Comparison of ENCODE assay signal across 9 mouse cellular contexts in the genomic region with DNA sequence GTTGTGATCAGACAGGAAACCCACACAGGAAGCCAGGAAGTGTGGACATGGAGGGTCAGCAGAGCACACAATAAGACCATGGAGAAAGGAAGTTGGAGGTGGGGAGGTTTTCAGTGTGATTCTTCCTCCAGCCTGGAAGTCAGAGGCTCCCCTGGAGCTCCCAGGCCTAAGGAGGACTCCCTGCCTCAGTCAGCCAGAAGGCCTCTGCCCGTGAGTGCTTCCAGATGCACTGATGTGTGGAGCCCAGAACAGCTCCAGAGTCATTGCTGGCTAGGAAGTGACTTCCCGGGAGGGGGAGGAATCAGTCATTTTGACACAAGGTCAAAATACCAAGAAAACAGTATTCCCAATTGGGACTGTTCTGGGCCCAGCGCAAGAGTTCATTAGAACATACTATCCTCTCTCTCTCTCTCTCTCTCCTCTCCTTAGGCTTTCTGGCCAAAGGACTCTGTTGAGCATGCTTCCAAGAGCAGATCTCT.
A peak's percentile ranks its signal among the peaks of the same experiment; 100 is the strongest.
DNase-seq lines count a peak whose midpoint lies in the region; ATAC-seq and TF ChIP-seq lines count a peak whose summit lies in the region.
"Had no signal": no experiment of that assay in that cellular context is flagged by ENCODE, and none has a peak within 500 bp of the region (broad histone marks: within the 10 kb centered on the region; RNA-seq: fewer than 3 reads in every experiment).

No protein-coding gene starts in this region.

- H3K36me3 ChIP-seq in forebrain, embryonic 16.5 days (ENCODE audit: control insufficient read depth, insufficient read depth), result no peaks in the 10 kb centered on the region
- H3K36me3 ChIP-seq in hindbrain, embryonic 12.5 days, result no peaks in the 10 kb centered on the region
- H3K36me3 ChIP-seq in lung, embryonic 14.5 days (ENCODE audit: insufficient read depth), result no peaks in the 10 kb centered on the region
- H3K36me3 ChIP-seq: limb, embryonic 12.5 days had no signal

- 0 out of 2 replicates have a peak, but pooled peaks cover 2% of the 10 kb centered on the region for H3K27me3 ChIP-seq in forebrain, embryonic 16.5 days (replicated peaks; ENCODE audit: control insufficient read depth, insufficient read depth, low read length)
- H3K27me3 ChIP-seq in hindbrain, embryonic 12.5 days, result peaks cover 16% of the 10 kb centered on the region
- no peaks in the 10 kb centered on the region for H3K27me3 ChIP-seq in lung, embryonic 14.5 days (ENCODE audit: insufficient read depth, low read length)

- peak overlapping the region; percentile 98 for H3K27ac ChIP-seq in forebrain, embryonic 16.5 days (ENCODE audit: low read length)
- peak overlapping the region; percentile 92 for H3K27ac ChIP-seq in hindbrain, embryonic 12.5 days
- peak overlapping the region; percentile 77 for H3K27ac ChIP-seq in lung, embryonic 14.5 days (ENCODE audit: low read depth)

- 72% methylated on average over 3 of the region's 3 CpGs for WGBS in forebrain, embryonic 16.5 days
- 43% methylated on average over 3 of the region's 3 CpGs for WGBS in hindbrain, embryonic 12.5 days
- 37% methylated on average over 3 of the region's 3 CpGs for WGBS in lung, embryonic 14.5 days

- no peaks in the 10 kb centered on the region for H3K9me3 ChIP-seq in forebrain, embryonic 16.5 days (ENCODE audit: control insufficient read depth, low read length)
- H3K9me3 ChIP-seq in hindbrain, embryonic 12.5 days (replicated peaks), result no peaks in the 10 kb centered on the region
- H3K9me3 ChIP-seq in lung, embryonic 14.5 days (ENCODE audit: low read depth, low read length), result no peaks in the 10 kb centered on the region
- H3K9me3 ChIP-seq: limb, embryonic 12.5 days had no signal

- no peak overlapping the region for H3K4me3 ChIP-seq in forebrain, embryonic 16.5 days (replicated peaks; ENCODE audit: low read length)
- no peak overlapping the region for H3K4me3 ChIP-seq in hindbrain, embryonic 12.5 days
- H3K4me3 ChIP-seq in lung, embryonic 14.5 days (ENCODE audit: low read depth, low read length), result no peak overlapping the region
- H3K4me3 ChIP-seq: limb, embryonic 12.5 days had no signal

- ATAC-seq in forebrain, embryonic 16.5 days, result no peak
- no peak for ATAC-seq in hindbrain, embryonic 12.5 days (ENCODE audit: low FRiP score)
- peak; percentile 60 for ATAC-seq in lung, embryonic 14.5 days (ENCODE audit: insufficient read depth)

- no peak overlapping the region for H3K9ac ChIP-seq in forebrain, embryonic 16.5 days (replicated peaks; ENCODE audit: low read depth, low read length)
- H3K9ac ChIP-seq in hindbrain, embryonic 12.5 days, result no peak overlapping the region
- no peak overlapping the region for H3K9ac ChIP-seq in lung, embryonic 14.5 days
- H3K9ac ChIP-seq: limb, embryonic 12.5 days had no signal

- peaks cover 46% of the 10 kb centered on the region for H3K4me1 ChIP-seq in forebrain, embryonic 16.5 days (replicated peaks; ENCODE audit: control insufficient read depth, insufficient read depth, low read length)
- H3K4me1 ChIP-seq in hindbrain, embryonic 12.5 days, result peaks cover 30% of the 10 kb centered on the region
- peaks cover 22% of the 10 kb centered on the region; the same call in 1 of the 2 replicates for H3K4me1 ChIP-seq in lung, embryonic 14.5 days (ENCODE audit: insufficient read depth)

- H3K4me2 ChIP-seq in forebrain, embryonic 16.5 days (ENCODE audit: low read length), result no peak overlapping the region
- no peak overlapping the region for H3K4me2 ChIP-seq in hindbrain, embryonic 12.5 days (replicated peaks)
- H3K4me2 ChIP-seq in lung, embryonic 14.5 days, result no peak overlapping the region; the same call in 1 of the 2 replicates
- H3K4me2 ChIP-seq: limb, embryonic 12.5 days had no signal

- TF ChIP-seq CTCF in lung, embryonic 14.5 days (IDR thresholded peaks at IDR 0.05; ENCODE audit: low read depth), result no peak

- DNase-seq in cerebellum, adult 11-12 months, result peak; percentile 16
- no peak for DNase-seq in cerebellum, adult 9-11 months
- peak; percentile 73 for DNase-seq in lung, embryonic 14.5 days
- no peak for DNase-seq in spleen, postnatal 36 days (ENCODE audit: low spot score in 2 of 2)
- no peak for DNase-seq in cerebellum, postnatal 4 days (ENCODE audit: low spot score in 2 of 2)
- no peak for DNase-seq in right cerebral cortex, postnatal 4 days

Comparison
In these comparisons a context has a peak if more than half of its experiments do, and no peak if none do; other contexts are left out.
1. DNase-seq: peak in cerebellum, adult 11-12 months (single experiment) and lung, embryonic 14.5 days (single experiment); none in cerebellum, adult 9-11 months (single experiment), spleen, postnatal 36 days (0 of 2), cerebellum, postnatal 4 days (0 of 2) and right cerebral cortex, postnatal 4 days (single experiment).
2. Peak in every context shown above with its lines, with median percentiles within 50 percentile points of each other: H3K27ac ChIP-seq.